Comparison of ENCODE assay signal across 21 mouse cellular contexts in the genomic region with DNA sequence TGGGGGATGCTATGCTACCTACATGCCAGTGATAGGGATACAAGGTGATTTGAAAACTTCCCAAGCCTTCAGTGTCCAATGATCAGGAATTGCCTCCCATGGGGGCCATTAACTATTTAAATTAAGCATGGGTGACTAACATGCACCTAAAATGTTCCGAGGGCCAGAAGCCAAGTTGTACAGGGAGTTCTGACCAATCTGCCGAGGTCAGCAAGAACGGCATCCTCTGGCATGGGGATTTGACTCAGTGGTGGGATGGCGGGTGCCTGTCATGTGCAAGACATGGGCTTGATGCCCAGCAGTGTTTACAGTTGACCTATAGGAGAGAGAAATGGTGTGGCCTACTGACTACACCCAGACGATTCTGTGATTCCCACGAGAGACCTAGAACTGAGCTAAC.
"Had no signal": no experiment of that assay in that cellular context is flagged by ENCODE, and none has a peak within 500 bp of the region (broad histone marks: within the 10 kb centered on the region; RNA-seq: fewer than 3 reads in every experiment).

No protein-coding gene starts in this region.

- H3K9me3 ChIP-seq: lung, embryonic 15.5 days; megakaryocyte, embryonic 14.5 days; midbrain, embryonic 13.5 days; midbrain, embryonic 15.5 days; neural tube, embryonic 12.5 days; stomach, embryonic 15.5 days had no signal

- H3K4me3 ChIP-seq: lung, embryonic 15.5 days; megakaryocyte, embryonic 14.5 days; midbrain, embryonic 13.5 days; midbrain, embryonic 15.5 days; neural tube, embryonic 12.5 days; stomach, embryonic 15.5 days had no signal

- H3K4me2 ChIP-seq: lung, embryonic 15.5 days; midbrain, embryonic 11.5 days; midbrain, embryonic 13.5 days; midbrain, embryonic 15.5 days; neural tube, embryonic 12.5 days; stomach, embryonic 15.5 days had no signal

- H3K27ac ChIP-seq: lung, embryonic 15.5 days; macrophage; midbrain, embryonic 13.5 days; midbrain, embryonic 15.5 days; neural tube, embryonic 12.5 days; stomach, embryonic 15.5 days; stomach, postnatal 0 days had no signal

- H3K9ac ChIP-seq: liver, postnatal 0 days; lung, embryonic 15.5 days; midbrain, embryonic 13.5 days; midbrain, embryonic 15.5 days; neural tube, embryonic 12.5 days; stomach, embryonic 15.5 days had no signal

- H3K27me3 ChIP-seq: lung, embryonic 15.5 days; megakaryocyte, embryonic 14.5 days; midbrain, embryonic 13.5 days; midbrain, embryonic 15.5 days; neural tube, embryonic 12.5 days; stomach, embryonic 15.5 days had no signal

- DNase-seq: liver, postnatal 0 days; lung, adult 2 months; lung, postnatal 14 days; lung, postnatal 36 days; retina, postnatal 1 day; right cerebral cortex, adult 18-20 months; right cerebral cortex, postnatal 25 days; right cerebral cortex, postnatal 4 days; spleen, adult 18-20 months; thymus, adult 2 months; thymus, postnatal 25 days; thymus, postnatal 4 days had no signal

- H3K4me1 ChIP-seq: lung, embryonic 15.5 days; megakaryocyte, embryonic 14.5 days; midbrain, embryonic 13.5 days; midbrain, embryonic 15.5 days; neural tube, embryonic 12.5 days; stomach, embryonic 15.5 days had no signal

- H3K36me3 ChIP-seq: lung, embryonic 15.5 days; midbrain, embryonic 13.5 days; midbrain, embryonic 15.5 days; neural tube, embryonic 12.5 days; stomach, embryonic 15.5 days had no signal
